Mouse (Mus musculus): ENCODE measurements around the gene Tctn3.

- TF ChIP-seq CTCF (IDR thresholded peaks at IDR 0.05), result no peak
- TF ChIP-seq EP300 (IDR thresholded peaks at IDR 0.05; ENCODE audit: insufficient read depth, low read depth, low read length), result no peak
- no peak for TF ChIP-seq POLR2A (IDR thresholded peaks at IDR 0.05; ENCODE audit: insufficient read depth, low read depth, low read length)
Observed at GRCm38 (mm10) chr19:40625935-40626334, 13.9 kb upstream of the Tctn3 start.
